Comparison of ENCODE assay signal across 8 mouse cellular contexts in genomic region chr13:21222463-21223022, GRCm38 (mm10). TPM values are rescaled to one million over a fixed set of nuclear protein-coding genes. Genes with fewer than 3 reads are reported as not detected.
DNase-seq lines count a peak whose midpoint lies in the region; ATAC-seq and TF ChIP-seq lines count a peak whose summit lies in the region.

No protein-coding gene starts in this region.

- no peak for TF ChIP-seq POLR2A in cortical plate, adult 2 months (IDR thresholded peaks at IDR 0.05; ENCODE audit: extremely low read depth, insufficient read depth, low read length)

- peak; percentile 82 to 97 for DNase-seq in adrenal gland, adult (ENCODE audit: inconsistent age in 2 of 2, low spot score in 1 of 2)
- DNase-seq in gastrocnemius, adult 8-10 months (ENCODE audit: low spot score in 2 of 2) = peak; percentile 58 to 63
- DNase-seq in hindlimb bud, embryonic 11.5 days (ENCODE audit: extremely low spot score, low read depth, low spot score) = peak; percentile 94
- DNase-seq in left cerebral cortex, adult 8-10 months (ENCODE audit: low spot score in 2 of 2) = peak; percentile 76 to 97
- DNase-seq in right cerebral cortex, adult 2 months (ENCODE audit: low spot score in 2 of 2) = peak; percentile 96
- peak; percentile 82 for DNase-seq in urinary bladder, postnatal 25 days (ENCODE audit: low spot score)

- TF ChIP-seq CTCF in cortical plate, adult 2 months (IDR thresholded peaks at IDR 0.05; ENCODE audit: extremely low read depth, insufficient read depth, low read length) = no peak

- peak; percentile 94 for ATAC-seq in megakaryocyte, adult 5-6 weeks (ENCODE audit: poor library complexity, severe bottlenecking)

- H3K4me3 ChIP-seq in cortical plate, adult 2 months (ENCODE audit: insufficient read depth, low read length) = peak overlapping the region; percentile 74

- peaks cover 3% of the 10 kb centered on the region; the same call in 1 of the 2 replicates for H3K4me1 ChIP-seq in cortical plate, adult 2 months (ENCODE audit: control insufficient read depth, insufficient read depth, low read length)

- no peak overlapping the region for H3K27ac ChIP-seq in cortical plate, adult 2 months (ENCODE audit: insufficient read depth, low read length)

RNA-seq across cellular contexts. Expression of gene Trim27, which starts 43.3 kb away (rescaled TPM):
- polyA plus RNA-seq in cortical plate, adult 2 months (2012; rRNA removed) = 30.4 and 30.5 TPM in 2 replicates
- 10 to 100 TPM; 22.7 to 27.5 (median 25.3) TPM for total RNA-seq in gastrocnemius, adult 8-10 months (2022)
- total RNA-seq in left cerebral cortex, adult 8-10 months (2022) = 10 to 100 TPM; 34.1 to 39.5 (median 35.3) TPM
- 47.7 and 50.6 TPM in 2 replicates for total RNA-seq in megakaryocyte, adult 5-6 weeks (2015)
- total RNA-seq in megakaryocyte, adult 5-6 weeks (2017) = 79.9 and 84.0 TPM in 2 replicates
